Mouse (Mus musculus): Measurements from ENCODE around the gene Pkig. TPM values are rescaled to one million over a fixed set of nuclear protein-coding genes. Genes with fewer than 3 reads are reported as not detected.

Pkig gene
- total and polyA plus RNA-seq, 2 experiments from 2014 or later = 70.8 to 141 TPM

GRCm38 (mm10) chr2:163719616-163720015 lies 61.4 kb downstream of the Pkig start:
- peak; percentile 42 for DNase-seq (ENCODE audit: low spot score)
- no peak overlapping the region for H3K9ac ChIP-seq (replicated peaks; ENCODE audit: low read length)
- peak; percentile 39 for ATAC-seq
- H3K27me3 ChIP-seq (ENCODE audit: insufficient read depth, low read length) = no peaks in the 10 kb centered on the region
- no peak overlapping the region for H3K27ac ChIP-seq
- H3K36me3 ChIP-seq (ENCODE audit: insufficient read depth, low read length) = no peaks in the 10 kb centered on the region
- no peak overlapping the region for H3K4me2 ChIP-seq (ENCODE audit: low read depth, low read length)
- WGBS = 29% methylated on average over 4 of the region's 4 CpGs
- H3K4me1 ChIP-seq (ENCODE audit: insufficient read depth, low read length) = peaks cover 12% of the 10 kb centered on the region; the same call in 1 of the 2 replicates
- no peak overlapping the region for H3K4me3 ChIP-seq (ENCODE audit: low read length)
- no peaks in the 10 kb centered on the region for H3K9me3 ChIP-seq (ENCODE audit: low read length)
- TF ChIP-seq CTCF (IDR thresholded peaks at IDR 0.05; ENCODE audit: low read depth) = no peak

- no peak for TF ChIP-seq CTCF (IDR thresholded peaks at IDR 0.05; ENCODE audit: low read depth)
- H3K9me3 ChIP-seq (ENCODE audit: low read length) = no peaks in the 10 kb centered on the region
- 24% methylated on average over 7 of the region's 7 CpGs for WGBS
- no peak overlapping the region for H3K4me2 ChIP-seq (ENCODE audit: low read depth, low read length)
- H3K36me3 ChIP-seq (ENCODE audit: insufficient read depth, low read length) = no peaks in the 10 kb centered on the region
- peak; percentile 93 for DNase-seq (ENCODE audit: low spot score)
- no peaks in the 10 kb centered on the region for H3K27me3 ChIP-seq (ENCODE audit: insufficient read depth, low read length)
- peaks cover 12% of the 10 kb centered on the region; the same call in 1 of the 2 replicates for H3K4me1 ChIP-seq (ENCODE audit: insufficient read depth, low read length)
- ATAC-seq = peak; percentile 86
- H3K9ac ChIP-seq (replicated peaks; ENCODE audit: low read length) = no peak overlapping the region
- H3K27ac ChIP-seq = peak overlapping the region; percentile 73
- H3K4me3 ChIP-seq (ENCODE audit: low read length) = no peak overlapping the region
Measured at GRCm38 (mm10) chr2:163722550-163722949, 64.4 kb downstream of the Pkig start.

GRCm38 (mm10) chr2:163726766-163727393 lies 68.7 kb downstream of the Pkig start:
- H3K36me3 ChIP-seq (ENCODE audit: insufficient read depth, low read length) = no peaks in the 10 kb centered on the region
- 51% methylated on average over 5 of the region's 5 CpGs for WGBS
- no peak overlapping the region for H3K27ac ChIP-seq
- H3K9me3 ChIP-seq (ENCODE audit: low read length) = no peaks in the 10 kb centered on the region
- H3K9ac ChIP-seq (replicated peaks; ENCODE audit: low read length) = no peak overlapping the region
- TF ChIP-seq CTCF (IDR thresholded peaks at IDR 0.05; ENCODE audit: low read depth) = no peak
- no peak for ATAC-seq
- H3K4me3 ChIP-seq (ENCODE audit: low read length) = no peak overlapping the region
- no peak overlapping the region for H3K4me2 ChIP-seq (ENCODE audit: low read depth, low read length)
- DNase-seq (ENCODE audit: low spot score) = peak; percentile 59
- 0 out of 2 replicates have a peak, but pooled peaks cover 6% of the 10 kb centered on the region for H3K4me1 ChIP-seq (ENCODE audit: insufficient read depth, low read length)
- no peaks in the 10 kb centered on the region for H3K27me3 ChIP-seq (ENCODE audit: insufficient read depth, low read length)

GRCm38 (mm10) chr2:163728300-163728699 lies 70.1 kb downstream of the Pkig start:
- H3K27me3 ChIP-seq (ENCODE audit: insufficient read depth, low read length) = no peaks in the 10 kb centered on the region
- H3K4me3 ChIP-seq (ENCODE audit: low read length) = no peak overlapping the region
- no peak overlapping the region for H3K27ac ChIP-seq
- 91% methylated on average over 4 of the region's 4 CpGs for WGBS
- no peaks in the 10 kb centered on the region for H3K9me3 ChIP-seq (ENCODE audit: low read length)
- no peaks in the 10 kb centered on the region for H3K36me3 ChIP-seq (ENCODE audit: insufficient read depth, low read length)
- DNase-seq (ENCODE audit: low spot score) (no peak), ATAC-seq (no peak)
- no peak overlapping the region for H3K9ac ChIP-seq (replicated peaks; ENCODE audit: low read length)
- TF ChIP-seq CTCF (IDR thresholded peaks at IDR 0.05; ENCODE audit: low read depth) = no peak
- no peaks in the 10 kb centered on the region for H3K4me1 ChIP-seq (ENCODE audit: insufficient read depth, low read length)
- H3K4me2 ChIP-seq (ENCODE audit: low read depth, low read length) = no peak overlapping the region

- TF ChIP-seq CTCF (IDR thresholded peaks at IDR 0.05; ENCODE audit: low read depth) = no peak
- no peaks in the 10 kb centered on the region for H3K9me3 ChIP-seq (ENCODE audit: low read length)
- no peak overlapping the region for H3K9ac ChIP-seq (replicated peaks; ENCODE audit: low read length)
- H3K4me1 ChIP-seq (ENCODE audit: insufficient read depth, low read length) = no peaks in the 10 kb centered on the region
- ATAC-seq = no peak
- no peaks in the 10 kb centered on the region for H3K27me3 ChIP-seq (ENCODE audit: insufficient read depth, low read length)
- no peak overlapping the region for H3K27ac ChIP-seq
- H3K36me3 ChIP-seq (ENCODE audit: insufficient read depth, low read length) = no peaks in the 10 kb centered on the region
- no peak for DNase-seq (ENCODE audit: low spot score)
- 93% methylated on average over 11 of the region's 11 CpGs for WGBS
- no peak overlapping the region for H3K4me2 ChIP-seq (ENCODE audit: low read depth, low read length)
- H3K4me3 ChIP-seq (ENCODE audit: low read length) = no peak overlapping the region
Measured at GRCm38 (mm10) chr2:163732021-163732420, 73.8 kb downstream of the Pkig start.

GRCm38 (mm10) chr2:163735163-163735562 lies 77.0 kb downstream of the Pkig start:
- Histone ChIP-seq H3K9ac (replicated peaks; ENCODE audit: low read length) (no peak overlapping the region), H3K4me3 (ENCODE audit: low read length) (no peak overlapping the region), H3K27ac (no peak overlapping the region), H3K9me3 (ENCODE audit: low read length) (no peaks in the 10 kb centered on the region), H3K4me2 (ENCODE audit: low read depth, low read length) (no peak overlapping the region), H3K36me3 (ENCODE audit: insufficient read depth, low read length) (no peaks in the 10 kb centered on the region), H3K4me1 (ENCODE audit: insufficient read depth, low read length) (no peaks in the 10 kb centered on the region), H3K27me3 (ENCODE audit: insufficient read depth, low read length) (no peaks in the 10 kb centered on the region)
- 94% methylated on average over 9 of the region's 9 CpGs for WGBS
- ATAC-seq (no peak), DNase-seq (ENCODE audit: low spot score) (no peak)
- TF ChIP-seq CTCF (IDR thresholded peaks at IDR 0.05; ENCODE audit: low read depth) = no peak

GRCm38 (mm10) chr2:163735980-163736379 lies 77.8 kb downstream of the Pkig start:
- DNase-seq (ENCODE audit: low spot score) (no peak), ATAC-seq (no peak)
- H3K4me2 ChIP-seq (ENCODE audit: low read depth, low read length) = no peak overlapping the region
- H3K27ac ChIP-seq = no peak overlapping the region
- no peak overlapping the region for H3K4me3 ChIP-seq (ENCODE audit: low read length)
- H3K27me3 ChIP-seq (ENCODE audit: insufficient read depth, low read length) = no peaks in the 10 kb centered on the region
- H3K4me1 ChIP-seq (ENCODE audit: insufficient read depth, low read length) = no peaks in the 10 kb centered on the region
- 66% methylated on average over 6 of the region's 6 CpGs for WGBS
- no peaks in the 10 kb centered on the region for H3K9me3 ChIP-seq (ENCODE audit: low read length)
- TF ChIP-seq CTCF (IDR thresholded peaks at IDR 0.05; ENCODE audit: low read depth) = no peak
- H3K36me3 ChIP-seq (ENCODE audit: insufficient read depth, low read length) = no peaks in the 10 kb centered on the region
- no peak overlapping the region for H3K9ac ChIP-seq (replicated peaks; ENCODE audit: low read length)
